Mouse (Mus musculus) heart, postnatal 4 days (tissue): ENCODE data around the gene Ncf2. TPM values are rescaled to one million over a fixed set of nuclear protein-coding genes. Genes with fewer than 3 reads are reported as not detected.

ENCODE experiments used
- DNase-seq: peaks from one replicate; pipeline ENCODE4 v3.0.0; 2021
- total RNA-seq, 2 experiments: library from RNA; stranded (reverse); gene quantifications; 2 replicates each; pipeline ENCODE4 v1.2.3; 2021

Ncf2 gene
- total RNA-seq, 2 experiments from 2014 or later, result 2.1 to 3.0 TPM

DNA sequence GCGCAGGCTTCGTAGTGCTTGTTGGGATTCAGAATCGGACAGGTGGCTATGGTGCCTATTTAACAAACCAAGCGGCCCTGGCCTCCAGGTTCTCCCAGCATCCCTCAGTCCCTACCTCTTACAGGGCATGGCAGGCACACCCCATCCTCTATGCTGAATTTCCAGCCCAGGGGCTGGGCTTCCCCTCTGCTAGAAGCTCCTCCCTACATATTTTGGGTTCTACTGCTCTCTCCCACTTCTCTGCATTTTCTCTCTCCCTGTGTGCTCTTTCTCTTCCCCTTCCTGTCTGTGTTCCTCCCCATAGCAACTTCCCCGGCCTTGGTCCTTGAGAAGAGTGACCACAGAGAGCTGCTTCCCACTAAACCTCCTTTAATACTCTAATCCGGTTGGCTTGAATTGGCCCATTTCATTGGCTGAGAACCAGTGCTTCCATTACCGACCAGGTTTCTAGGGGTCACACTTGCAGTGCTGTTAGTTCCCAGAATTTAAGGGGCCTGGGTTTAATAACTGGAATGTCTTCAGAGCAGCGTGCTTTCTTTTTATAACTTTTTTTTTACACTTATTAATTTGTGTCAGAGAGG lies 3.2 kb upstream of the Ncf2 start:
- no peak for DNase-seq

GRCm38 (mm10) chr1:152798125-152798524 lies 1.9 kb upstream of the Ncf2 start:
- DNase-seq, result no peak

DNA sequence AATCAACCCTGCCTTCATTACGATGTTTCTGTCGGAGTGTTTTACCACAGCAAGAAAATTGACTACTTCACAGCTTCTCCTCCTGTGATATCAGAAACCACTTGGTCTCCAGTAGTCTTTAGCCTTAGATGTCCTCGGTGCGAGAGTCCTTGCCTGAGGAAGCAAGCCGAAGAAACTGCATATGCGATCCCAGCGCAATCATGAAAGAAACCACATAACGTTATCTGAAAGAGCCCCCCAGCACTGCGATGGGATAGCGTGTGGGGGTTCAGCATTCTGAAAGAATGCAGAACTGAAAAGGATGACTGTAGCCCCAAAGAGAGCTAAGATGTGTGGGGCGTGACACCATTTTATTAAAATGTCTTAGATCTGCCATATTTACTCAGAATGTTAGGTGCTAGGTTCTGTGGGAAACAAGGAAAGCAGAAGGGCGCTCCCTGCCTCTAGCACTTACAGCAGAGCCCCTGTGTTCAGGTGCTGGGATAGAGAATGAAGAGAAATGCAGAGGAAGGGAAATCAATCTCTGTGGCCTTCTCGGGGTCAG lies 711 bp downstream of the Ncf2 start:
- DNase-seq, result no peak

- no peak for DNase-seq
Observed at GRCm38 (mm10) chr1:152804907-152805306, 4.9 kb downstream of the Ncf2 start.

DNA sequence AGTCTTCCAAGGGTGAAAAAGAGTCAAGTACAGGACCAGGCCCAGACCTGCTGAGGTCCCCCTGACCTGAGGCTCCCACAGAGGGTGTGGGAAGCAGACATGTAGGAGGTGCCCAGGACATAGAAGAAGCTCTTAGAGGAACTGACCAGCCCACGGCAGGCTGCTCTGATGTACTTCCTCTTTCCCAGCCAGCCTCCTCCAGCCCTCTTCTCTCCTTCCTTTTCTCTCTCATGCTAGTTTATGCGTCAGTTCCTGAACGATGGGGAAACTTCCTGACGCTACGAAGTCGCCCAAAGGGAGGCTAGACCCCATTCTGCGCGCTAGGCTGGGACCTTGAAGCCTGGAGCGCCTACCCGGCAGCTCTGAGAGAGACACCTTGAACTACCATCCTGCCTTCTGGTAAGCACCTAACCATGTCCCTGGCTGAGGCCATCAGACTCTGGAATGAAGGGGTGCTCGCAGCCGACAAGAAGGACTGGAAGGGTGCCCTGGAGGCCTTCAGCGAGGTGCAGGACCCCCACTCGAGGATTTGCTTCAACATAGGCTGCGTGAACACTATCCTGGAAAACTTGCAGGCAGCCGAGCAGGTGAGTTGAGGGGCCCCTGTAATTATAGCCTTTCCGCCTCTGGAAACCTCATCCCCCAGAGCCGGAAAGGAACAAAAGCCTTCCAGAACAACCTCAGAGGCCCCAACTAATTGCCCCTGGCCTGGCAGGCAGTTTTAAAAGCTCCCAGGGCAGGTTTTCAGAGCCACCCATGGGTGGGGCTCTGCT lies 7.8 kb downstream of the Ncf2 start:
- no peak for DNase-seq

DNA sequence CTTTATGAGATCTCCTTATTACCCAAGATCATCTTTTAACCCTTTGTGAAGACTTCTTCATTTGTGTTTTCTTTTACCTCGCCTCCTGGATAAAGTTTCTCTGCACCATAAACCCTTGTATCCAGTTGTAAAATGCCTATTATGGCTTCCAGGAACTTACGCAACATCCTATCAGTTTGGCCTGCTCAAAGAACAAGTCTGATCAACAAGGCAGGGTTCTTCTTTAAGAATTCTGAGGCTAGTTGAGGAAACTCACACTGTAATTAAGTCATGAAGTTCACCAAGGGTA lies 8.3 kb downstream of the Ncf2 start:
- DNase-seq, result no peak

- DNase-seq, result peak; percentile 39
Observed at GRCm38 (mm10) chr1:152809541-152810252, 9.7 kb downstream of the Ncf2 start.

DNA sequence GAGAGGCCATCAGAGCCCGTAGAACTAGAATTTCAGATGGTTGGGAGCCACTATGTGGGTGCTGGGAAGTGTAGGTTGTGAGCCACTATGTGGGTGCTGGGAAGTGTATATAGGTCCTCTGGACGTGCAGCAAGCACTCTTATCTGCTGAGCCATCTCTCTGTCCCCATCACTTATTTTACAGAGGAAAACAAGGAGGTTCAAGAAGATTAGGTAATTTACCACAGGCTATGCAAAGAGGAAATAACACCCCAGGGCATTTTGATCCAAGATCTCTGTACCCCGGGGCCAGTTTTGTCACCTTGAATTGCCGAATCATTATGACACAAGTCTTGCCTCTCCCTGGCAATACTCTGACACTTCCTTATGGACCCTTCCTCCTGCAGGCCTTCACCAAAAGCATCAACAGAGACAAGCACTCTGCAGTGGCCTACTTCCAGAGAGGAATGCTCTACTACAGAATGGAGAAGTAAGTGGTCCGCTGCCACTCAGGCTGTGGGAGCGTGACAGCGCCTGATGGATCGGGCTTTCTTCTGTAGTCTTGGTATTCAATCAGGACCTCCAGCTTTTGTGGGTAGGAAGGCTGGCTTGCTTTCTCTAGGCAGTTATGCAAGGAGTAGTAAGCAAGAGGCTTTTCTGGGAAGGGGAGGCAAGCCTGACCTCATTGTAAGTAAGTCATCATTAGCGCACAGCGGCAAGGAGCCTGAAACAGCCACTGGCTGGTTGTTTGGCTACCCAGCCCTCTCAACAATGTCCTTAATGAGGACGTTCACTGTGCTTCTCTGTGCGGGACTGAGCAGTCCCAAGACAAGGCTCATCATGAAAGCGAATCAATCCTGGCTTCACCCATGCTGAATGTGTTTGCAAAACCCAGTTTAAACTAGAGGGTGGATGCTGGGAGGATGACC lies 10.8 kb downstream of the Ncf2 start:
- DNase-seq, result no peak

DNA sequence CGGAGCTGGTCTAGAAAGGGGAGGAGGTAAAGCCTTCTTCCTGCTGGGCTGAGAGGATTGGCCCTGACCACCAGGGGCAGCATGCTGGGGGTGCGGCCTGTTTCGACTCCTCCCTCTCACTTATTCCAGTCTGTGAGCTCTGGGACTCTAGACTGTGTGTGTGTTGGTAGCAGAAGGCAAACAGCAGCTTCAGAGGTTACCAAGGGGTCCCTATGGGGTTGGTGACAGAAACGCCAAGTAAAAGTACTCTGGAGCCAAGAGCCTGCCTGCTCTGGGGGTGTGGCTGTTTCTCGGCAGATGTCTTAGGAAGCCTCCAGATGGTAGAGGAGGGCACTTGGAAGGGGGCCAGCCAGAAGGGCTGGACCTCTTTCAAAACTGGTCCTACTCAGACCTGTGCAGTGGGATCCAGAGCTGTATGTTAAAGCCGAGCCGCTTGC lies 15.3 kb downstream of the Ncf2 start:
- peak; percentile 60 for DNase-seq

DNA sequence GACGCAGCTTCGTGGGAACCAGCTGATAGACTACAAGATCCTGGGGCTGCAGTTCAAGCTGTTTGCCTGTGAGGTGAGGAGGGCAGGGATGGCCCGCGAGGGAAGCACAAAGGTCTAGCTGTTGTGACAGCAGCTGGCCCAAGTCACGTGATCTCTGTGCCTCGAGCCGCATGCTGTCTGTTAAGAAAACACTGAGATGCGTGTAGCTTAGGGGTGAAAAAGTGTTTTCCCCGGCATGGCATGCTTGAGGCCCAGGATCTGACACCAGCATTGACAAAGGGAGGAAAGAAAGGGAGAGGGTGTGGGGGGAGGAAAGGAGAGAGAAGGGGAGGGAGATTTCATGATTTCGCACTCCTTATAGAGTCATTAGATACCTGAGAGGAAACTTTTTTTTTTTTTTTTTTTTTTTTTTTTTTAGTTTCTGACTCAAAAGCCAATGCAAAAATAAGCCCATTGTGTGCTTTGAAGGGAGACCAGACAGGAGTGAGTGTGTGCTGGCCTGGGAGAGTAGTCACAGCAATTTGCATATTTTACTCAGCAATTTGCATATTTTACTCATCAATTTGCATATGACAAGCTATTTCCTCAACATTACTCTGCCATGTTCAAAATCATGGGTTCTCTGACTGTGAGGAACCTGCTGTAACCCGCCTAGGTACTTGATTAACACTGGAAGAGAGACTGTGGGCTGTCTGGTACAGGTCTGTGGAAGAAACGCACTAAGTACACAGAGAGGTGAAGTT lies 17.2 kb downstream of the Ncf2 start:
- no peak for DNase-seq

DNA sequence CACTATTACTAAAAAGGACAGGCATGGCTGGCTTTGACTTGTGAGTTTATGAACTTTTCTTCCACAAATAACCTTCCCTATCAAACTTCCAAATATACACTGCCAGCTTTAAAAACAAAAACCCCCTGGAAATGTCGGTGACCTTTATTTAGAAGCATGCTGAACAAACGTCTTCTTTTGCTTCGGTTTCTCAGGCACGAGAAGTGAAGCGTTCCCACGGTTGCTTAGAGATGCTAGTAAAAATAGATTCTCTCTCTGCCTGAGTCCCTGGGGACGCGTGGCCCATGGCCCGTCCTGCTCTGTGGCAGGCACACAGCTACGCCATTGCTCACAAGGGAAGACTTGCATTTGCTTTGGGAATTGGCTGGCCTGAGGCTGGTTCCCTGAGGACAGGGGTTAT lies 17.8 kb downstream of the Ncf2 start:
- DNase-seq, result peak; percentile 63

DNA sequence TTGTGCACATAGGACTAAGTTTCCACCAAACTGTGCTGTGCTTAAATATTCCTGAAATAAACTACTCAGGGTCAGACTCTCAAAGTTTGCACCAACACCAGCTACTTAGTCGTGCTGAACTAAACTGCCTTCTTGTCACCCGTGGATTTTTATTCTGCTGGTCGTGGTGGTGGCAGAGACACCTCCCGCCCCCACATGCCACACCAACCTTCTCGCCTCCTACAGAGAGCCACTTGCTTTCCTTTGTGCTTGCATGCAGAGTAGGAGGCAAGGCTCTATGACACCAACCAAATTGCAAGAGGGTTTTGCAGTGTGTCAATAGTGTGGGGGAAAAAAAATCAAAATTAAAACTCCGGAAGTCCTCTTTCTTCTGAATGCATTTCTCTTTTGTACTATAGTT lies 19.6 kb downstream of the Ncf2 start:
- no peak for DNase-seq

DNA sequence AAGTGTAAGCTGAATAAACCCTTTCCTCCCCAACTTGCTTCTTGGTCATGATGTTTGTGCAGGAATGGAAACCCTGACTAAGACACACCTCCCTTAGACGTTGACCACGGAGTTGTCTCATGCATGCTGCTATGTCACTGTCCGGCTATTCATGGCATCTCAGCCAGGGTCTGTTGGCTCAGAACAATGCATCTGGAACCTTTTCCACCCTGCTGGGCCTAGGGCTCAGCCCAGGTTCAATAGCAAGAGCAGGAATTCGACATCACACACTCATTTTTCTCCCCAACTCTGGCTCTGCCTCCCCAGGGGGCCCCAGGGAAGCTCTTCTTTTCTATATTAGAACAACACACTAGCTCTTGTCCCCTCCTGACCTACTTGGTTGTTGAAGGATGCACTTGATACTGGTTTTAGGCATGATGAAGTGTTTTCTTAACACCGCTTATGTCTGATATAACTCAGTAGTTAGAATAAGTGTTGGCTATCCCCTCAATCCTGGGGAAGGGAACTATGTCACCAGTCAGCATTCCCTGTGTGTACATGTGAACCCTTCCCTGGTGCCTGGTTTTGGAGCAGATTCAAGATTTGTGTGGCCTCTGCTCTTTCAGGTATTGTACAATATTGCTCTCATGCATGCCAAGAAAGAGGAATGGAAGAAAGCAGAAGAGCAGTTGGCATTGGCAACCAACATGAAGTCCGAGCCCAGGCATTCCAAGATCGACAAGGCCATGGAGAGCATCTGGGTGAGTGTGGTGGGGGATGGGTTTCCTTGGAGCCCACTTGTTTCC lies 21.1 kb downstream of the Ncf2 start:
- no peak for DNase-seq

GRCm38 (mm10) chr1:152821746-152822145 lies 21.8 kb downstream of the Ncf2 start:
- no peak for DNase-seq

DNA sequence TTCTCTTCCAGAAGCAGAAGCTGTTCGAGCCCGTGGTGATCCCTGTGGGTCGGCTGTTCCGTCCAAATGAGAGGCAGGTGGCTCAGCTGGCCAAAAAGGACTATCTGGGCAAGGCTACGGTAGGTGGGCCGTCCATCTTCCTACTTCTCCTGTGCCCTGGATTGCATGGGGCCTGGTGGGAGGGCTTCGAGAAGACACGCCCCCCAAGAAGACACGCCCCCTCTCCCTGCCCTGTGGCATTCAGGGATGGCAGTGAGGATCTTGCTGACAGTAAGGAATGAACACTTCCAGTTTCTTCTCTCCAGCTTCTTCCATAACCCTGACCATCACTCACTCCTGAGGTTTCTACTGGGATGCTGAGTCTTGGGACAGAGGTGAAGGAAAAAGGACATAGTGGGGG lies 24.2 kb downstream of the Ncf2 start:
- no peak for DNase-seq

- no peak for DNase-seq
Observed at GRCm38 (mm10) chr1:152826446-152826845, 26.5 kb downstream of the Ncf2 start.

DNA sequence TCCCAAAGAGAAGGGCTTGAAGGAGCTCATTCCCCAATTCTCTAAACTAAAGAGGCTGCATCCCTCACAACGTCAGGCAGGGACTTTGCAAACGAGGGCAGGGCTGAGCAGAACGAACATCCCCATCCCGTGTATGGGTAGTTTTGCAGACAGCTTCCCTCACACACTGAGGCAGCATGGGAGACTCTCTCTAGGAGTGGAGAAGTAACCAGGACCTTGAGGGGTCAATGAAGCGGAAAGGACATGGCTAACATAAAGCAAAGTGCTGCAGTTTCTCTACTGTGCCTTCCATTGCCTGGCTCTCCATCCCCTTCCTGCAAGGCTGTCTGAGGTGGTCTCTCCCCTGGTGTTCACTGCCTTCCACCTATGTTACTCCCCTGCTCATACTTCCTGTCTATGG lies 28.2 kb downstream of the Ncf2 start:
- no peak for DNase-seq

GRCm38 (mm10) chr1:152828637-152829355 lies 28.8 kb downstream of the Ncf2 start:
- DNase-seq, result no peak

DNA sequence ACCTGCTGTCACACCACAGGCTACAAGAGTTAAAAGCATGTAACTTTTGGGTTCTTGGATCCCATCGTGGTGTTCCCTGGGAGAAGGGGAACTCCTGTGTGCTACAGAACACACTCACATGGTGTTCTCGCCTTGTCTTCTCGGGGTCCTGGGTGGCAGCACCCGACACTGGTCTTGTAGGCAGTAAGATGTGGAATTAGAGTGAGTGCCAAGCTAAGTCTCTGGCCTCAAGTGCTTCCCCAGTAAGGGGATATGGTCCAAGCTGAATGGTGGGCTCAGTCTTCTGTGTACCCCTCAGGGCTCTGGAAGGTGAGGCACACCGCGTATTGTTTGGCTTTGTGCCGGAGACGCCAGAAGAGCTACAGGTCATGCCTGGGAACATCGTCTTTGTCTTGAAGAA lies 30.1 kb downstream of the Ncf2 start:
- DNase-seq, result no peak

GRCm38 (mm10) chr1:152831003-152831402 lies 31.0 kb downstream of the Ncf2 start:
- no peak for DNase-seq
